Mouse (Mus musculus) intestine, embryonic 15.5 days (tissue): ENCODE data around the gene Gimap5. TPM values are rescaled to one million over a fixed set of nuclear protein-coding genes. Genes with fewer than 3 reads are reported as not detected.

Source experiments
- ATAC-seq: fragments of 200-750 bp; cut with Nextera tagmentation; 2 replicates; pipeline ENCODE4 v1.8.0; 2017; ENCODE audit warnings: moderate TSS enrichment, moderate library complexity
- H3K27ac ChIP-seq: fragments of 300-500 bp; sonication (generic); 2 replicates; pipeline ENCODE4 v1.5.1; 2015; ENCODE audit warnings: mild to moderate bottlenecking, inconsistent platforms
- H3K27me3 ChIP-seq: fragments of 300-500 bp; sonication (generic); replicated peaks from 2 replicates; pipeline ENCODE4 v1.6.1; 2015; ENCODE audit warnings: inconsistent platforms
- H3K36me3 ChIP-seq: fragments of 300-500 bp; sonication (generic); 2 replicates; pipeline ENCODE4 v1.6.1; 2015; ENCODE audit warnings: inconsistent platforms
- H3K4me1 ChIP-seq: fragments of 300-500 bp; sonication (generic); replicated peaks from 2 replicates; pipeline ENCODE4 v1.6.1; 2015; ENCODE audit warnings: inconsistent platforms
- H3K4me2 ChIP-seq: fragments of 300-500 bp; sonication (generic); replicated peaks from 2 replicates; pipeline ENCODE4 v1.6.1; 2015; ENCODE audit warnings: mild to moderate bottlenecking, inconsistent platforms
- H3K4me3 ChIP-seq: fragments of 300-500 bp; sonication (generic); replicated peaks from 2 replicates; pipeline ENCODE4 v1.5.1; 2015; ENCODE audit warnings: inconsistent platforms
- H3K9ac ChIP-seq: fragments of 300-500 bp; sonication (generic); 2 replicates; pipeline ENCODE4 v1.6.1; 2015; ENCODE audit warnings: inconsistent platforms
- H3K9me3 ChIP-seq: fragments of 300-500 bp; sonication (generic); 2 replicates; pipeline ENCODE4 v1.6.1; 2016; ENCODE audit warnings: inconsistent platforms
- WGBS: fragments of 180-500 bp; shearing (Covaris S2); methylation state at CpG from one replicate; pipeline ENCODE4 v1.1.7; 2015; 5-methylcytosine and 5-hydroxymethylcytosine counted together
- polyA plus RNA-seq: library from polyadenylated mRNA; unstranded; fragments of >200 nt; fragmentation: Nextera tagmentation; extraction: Ambion mirVana; gene quantifications from 2 replicates; pipeline ENCODE4 v1.2.1, GENCODE M21; 2015

Gimap5 gene
- polyA plus RNA-seq, 1 experiment from 2014 or later = 10.5 TPM

DNA sequence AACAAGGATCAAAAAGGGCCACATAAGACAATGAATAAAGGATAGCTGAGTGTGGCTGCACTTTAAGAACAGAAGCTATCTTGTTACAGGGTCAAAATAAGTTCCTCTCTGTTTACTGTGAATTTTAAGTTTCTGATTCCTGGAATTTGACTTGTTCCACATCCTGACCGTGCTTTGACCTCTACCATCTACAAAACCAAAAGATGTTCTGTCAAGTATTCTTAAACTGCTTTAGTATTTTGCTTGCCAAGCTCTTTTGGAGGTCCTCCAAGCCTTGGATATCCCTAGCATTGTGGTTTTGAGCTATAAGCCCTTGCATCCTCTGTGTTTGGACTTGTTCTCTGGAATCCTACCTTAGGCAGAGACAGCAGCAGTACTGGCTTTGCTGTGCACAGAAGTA, 39.2 kb downstream of the Gimap5 start:
- WGBS = 50% methylated on average over 1 of the region's 1 CpGs
- no peaks in the 10 kb centered on the region for H3K9me3 ChIP-seq
- no peaks in the 10 kb centered on the region for H3K36me3 ChIP-seq
- H3K4me2 ChIP-seq = no peak overlapping the region
- H3K4me1 ChIP-seq = no peaks in the 10 kb centered on the region; the same call in 1 of the 2 replicates
- H3K27ac ChIP-seq = 0 out of 2 replicates have a peak overlapping the region, but pooled peaks have one; percentile 23
- 0 out of 2 replicates have a peak, but pooled peaks have one; percentile 28 for ATAC-seq
- no peak overlapping the region for H3K9ac ChIP-seq
- H3K4me3 ChIP-seq = no peak overlapping the region
- no peaks in the 10 kb centered on the region for H3K27me3 ChIP-seq

DNA sequence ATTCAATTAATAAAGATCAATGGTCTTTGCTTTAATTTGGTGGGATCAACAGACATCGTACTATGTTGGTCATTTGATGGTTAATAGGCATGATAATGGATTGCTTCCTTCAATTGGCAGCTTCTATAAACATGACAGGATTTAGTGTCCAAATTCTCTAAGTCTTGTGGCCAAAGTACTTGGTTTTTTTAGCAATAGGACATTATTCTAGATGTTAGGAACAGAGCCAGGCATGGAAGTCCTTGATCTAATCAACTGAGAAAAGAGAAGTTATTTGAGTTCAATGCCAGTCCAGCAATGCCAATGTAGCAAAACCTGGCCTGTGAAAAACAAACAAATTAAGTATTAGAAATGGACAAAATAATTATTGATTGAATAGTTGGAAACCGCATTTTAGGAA, 39.6 kb downstream of the Gimap5 start:
- WGBS = 67% methylated on average over 2 of the region's 2 CpGs

GRCm38 (mm10) chr6:48787867-48788266, 41.9 kb downstream of the Gimap5 start:
- no peaks in the 10 kb centered on the region for H3K27me3 ChIP-seq
- no peaks in the 10 kb centered on the region for H3K36me3 ChIP-seq
- no peak for ATAC-seq
- H3K4me2 ChIP-seq = no peak overlapping the region
- H3K9me3 ChIP-seq = no peaks in the 10 kb centered on the region
- H3K4me3 ChIP-seq = no peak overlapping the region
- no peaks in the 10 kb centered on the region; the same call in 1 of the 2 replicates for H3K4me1 ChIP-seq
- 73% methylated on average over 2 of the region's 2 CpGs for WGBS
- no peak overlapping the region for H3K27ac ChIP-seq
- no peak overlapping the region for H3K9ac ChIP-seq

More for the DNA sequence above, 39.6 kb downstream of the Gimap5 start:
- H3K27ac ChIP-seq = no peak overlapping the region
- H3K36me3 ChIP-seq = no peaks in the 10 kb centered on the region
- H3K4me2 ChIP-seq = no peak overlapping the region
- H3K27me3 ChIP-seq = no peaks in the 10 kb centered on the region
- no peaks in the 10 kb centered on the region for H3K9me3 ChIP-seq
- no peak for ATAC-seq
- no peak overlapping the region for H3K4me3 ChIP-seq
- H3K9ac ChIP-seq = no peak overlapping the region
- no peaks in the 10 kb centered on the region; the same call in 1 of the 2 replicates for H3K4me1 ChIP-seq

GRCm38 (mm10) chr6:48801897-48802296, 55.9 kb downstream of the Gimap5 start:
- no peak for ATAC-seq
- 80% methylated on average over 1 of the region's 1 CpGs for WGBS
- H3K9ac ChIP-seq = no peak overlapping the region
- H3K4me3 ChIP-seq = no peak overlapping the region
- no peak overlapping the region for H3K27ac ChIP-seq
- H3K27me3 ChIP-seq = no peaks in the 10 kb centered on the region
- no peaks in the 10 kb centered on the region for H3K4me1 ChIP-seq
- H3K4me2 ChIP-seq = no peak overlapping the region
- no peaks in the 10 kb centered on the region for H3K9me3 ChIP-seq
- no peaks in the 10 kb centered on the region for H3K36me3 ChIP-seq

DNA sequence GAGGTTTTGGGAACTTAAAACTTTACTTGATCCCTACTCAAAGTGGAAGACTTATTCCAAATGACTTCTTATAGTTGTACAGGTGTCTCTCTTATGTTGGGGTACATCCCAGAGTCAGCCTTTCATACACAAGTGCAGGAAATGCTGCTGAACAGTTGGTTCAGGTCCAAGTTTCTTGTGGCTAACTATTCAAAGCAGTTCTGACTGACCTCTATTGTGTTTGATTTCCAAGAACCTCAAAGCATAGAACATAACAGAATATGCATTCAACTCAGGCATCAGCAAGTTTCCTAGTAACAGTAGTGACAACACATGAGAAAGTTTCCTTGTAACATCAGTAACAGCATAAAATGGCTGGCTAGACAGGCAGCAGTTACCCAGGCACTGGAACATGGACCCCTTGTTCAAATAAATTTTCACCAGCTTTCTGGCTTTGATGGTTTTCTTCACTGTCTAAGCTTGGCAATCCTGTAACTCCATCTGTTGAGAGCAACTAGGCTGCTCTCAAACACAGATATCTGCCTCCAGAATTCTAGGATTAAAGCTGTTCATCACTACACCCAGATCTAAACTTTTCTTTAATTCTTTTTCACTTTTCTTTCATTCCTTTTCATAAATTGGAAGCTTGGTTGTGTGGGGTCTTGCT, 57.5 kb downstream of the Gimap5 start:
- ATAC-seq = no peak
- Histone ChIP-seq H3K9me3 (no peaks in the 10 kb centered on the region), H3K4me3 (no peak overlapping the region)

More for the DNA sequence above, 57.5 kb downstream of the Gimap5 start:
- H3K9ac ChIP-seq = no peak overlapping the region
- no peaks in the 10 kb centered on the region for H3K4me1 ChIP-seq
- H3K27ac ChIP-seq = no peak overlapping the region
- no peaks in the 10 kb centered on the region for H3K27me3 ChIP-seq
- no peak overlapping the region for H3K4me2 ChIP-seq
- no peaks in the 10 kb centered on the region for H3K36me3 ChIP-seq

Other genes with a start within 250 kb of the Gimap5 start
- 23.3 and 25.0 TPM in 2 replicates for gene Atp6v0e2, start 208.6 kb upstream of the Gimap5 start, polyA plus RNA-seq
- gene Lrrc61, start 191.4 kb upstream of the Gimap5 start, polyA plus RNA-seq = 8.1 and 9.5 TPM in 2 replicates
- 87.2 and 87.9 TPM in 2 replicates for gene Rarres2, start 173.4 kb upstream of the Gimap5 start, polyA plus RNA-seq
- not detected in 2 replicates for gene Gm45021, start 156.6 kb upstream of the Gimap5 start, polyA plus RNA-seq
- 23.6 and 24.9 TPM in 2 replicates for gene Repin1, start 152.3 kb upstream of the Gimap5 start, polyA plus RNA-seq
- gene Gm44965, start 152.3 kb upstream of the Gimap5 start, polyA plus RNA-seq = not detected in 2 replicates
- gene Zfp775, start 144.1 kb upstream of the Gimap5 start, polyA plus RNA-seq = 5.1 and 5.8 TPM in 2 replicates
- 0.89 and 1.2 TPM in 2 replicates for gene AI854703, start 119.4 kb upstream of the Gimap5 start, polyA plus RNA-seq
- 1.7 and 2.3 TPM in 2 replicates for gene Gimap8, start 99.0 kb upstream of the Gimap5 start, polyA plus RNA-seq
- gene Gimap9, start 70.1 kb upstream of the Gimap5 start, polyA plus RNA-seq = 16.9 and 18.0 TPM in 2 replicates
- 20.7 and 22.8 TPM in 2 replicates for gene Gimap4, start 61.6 kb upstream of the Gimap5 start, polyA plus RNA-seq
- gene Gimap6, start 38.0 kb upstream of the Gimap5 start, polyA plus RNA-seq = 20.4 and 21.1 TPM in 2 replicates
- 5.6 and 5.7 TPM in 2 replicates for gene Gm28053, start 27.6 kb upstream of the Gimap5 start, polyA plus RNA-seq
- gene Gimap7, start 27.6 kb upstream of the Gimap5 start, polyA plus RNA-seq = 0.18 and 0.30 TPM in 2 replicates
- gene Gimap1, start 7.1 kb upstream of the Gimap5 start, polyA plus RNA-seq = 31.0 and 34.9 TPM in 2 replicates
- 0.15 and 0.20 TPM in 2 replicates for gene Gimap3, start 24.7 kb downstream of the Gimap5 start, polyA plus RNA-seq
- 140 and 159 TPM in 2 replicates for gene Tmem176a, start 94.7 kb downstream of the Gimap5 start, polyA plus RNA-seq
- 341 and 366 TPM in 2 replicates for gene Tmem176b, start 95.3 kb downstream of the Gimap5 start, polyA plus RNA-seq
- 21.4 and 28.0 TPM in 2 replicates for gene Aoc1, start 126.7 kb downstream of the Gimap5 start, polyA plus RNA-seq
- not detected in 2 replicates for gene 1600015I10Rik, start 183.7 kb downstream of the Gimap5 start, polyA plus RNA-seq
- gene Doxl2, start 228.8 kb downstream of the Gimap5 start, polyA plus RNA-seq = not detected in 2 replicates
- not detected in 2 replicates for gene Svs1, start 240.7 kb downstream of the Gimap5 start, polyA plus RNA-seq